Mouse (Mus musculus) heart, embryonic 10.5 days (tissue): Measurements from ENCODE around the gene Lce1c. TPM values are rescaled to one million over a fixed set of nuclear protein-coding genes. Genes with fewer than 3 reads are reported as not detected.

Source experiments
- DNase-seq: peaks from one replicate; pipeline ENCODE4 v3.0.0-alpha.2; 2017; ENCODE audit warnings: low spot score
- H3K27ac ChIP-seq: fragments of 300-500 bp; sonication (generic); 2 replicates; pipeline ENCODE4 v1.5.1; 2016; ENCODE audit warnings: mild to moderate bottlenecking
- H3K27me3 ChIP-seq: fragments of 300-500 bp; sonication (generic); 2 replicates; pipeline ENCODE4 v1.6.1; 2016; ENCODE audit warnings: mild to moderate bottlenecking; ENCODE audit not compliant: poor library complexity, insufficient read depth, severe bottlenecking
- H3K36me3 ChIP-seq: fragments of 300-500 bp; sonication (generic); 2 replicates; pipeline ENCODE4 v1.6.1; 2016; ENCODE audit warnings: mild to moderate bottlenecking, moderate library complexity
- H3K4me1 ChIP-seq: fragments of 300-500 bp; sonication (generic); 2 replicates; pipeline ENCODE4 v1.6.1; 2016; ENCODE audit warnings: mild to moderate bottlenecking
- H3K4me3 ChIP-seq: fragments of 300-500 bp; sonication (generic); 2 replicates; pipeline ENCODE4 v1.5.1; 2016; ENCODE audit warnings: mild to moderate bottlenecking, moderate library complexity
- H3K9me3 ChIP-seq: fragments of 300-500 bp; sonication (generic); 2 replicates; pipeline ENCODE4 v1.6.1; 2016; ENCODE audit warnings: mild to moderate bottlenecking, moderate library complexity
- WGBS: fragments of 180-500 bp; shearing (Covaris S2); methylation state at CpG from one replicate; pipeline ENCODE4 v1.1.7; 2016; 5-methylcytosine and 5-hydroxymethylcytosine counted together
- polyA plus RNA-seq: library from polyadenylated mRNA; unstranded; fragments of >200 nt; fragmentation: Nextera tagmentation; extraction: Ambion mirVana; gene quantifications from 2 replicates; pipeline ENCODE4 v1.2.1, GENCODE M21; 2016

Gene Lce1c
- polyA plus RNA-seq, 1 experiment from 2014 or later, result not detected

GRCm38 (mm10) chr3:92722631-92723030, 43.6 kb downstream of the Lce1c start:
- Histone ChIP-seq H3K9me3 (no peaks in the 10 kb centered on the region), H3K27me3 (no peaks in the 10 kb centered on the region), H3K36me3 (no peaks in the 10 kb centered on the region), H3K4me1 (no peaks in the 10 kb centered on the region), H3K4me3 (no peak overlapping the region), H3K27ac (no peak overlapping the region)
- no peak for DNase-seq
- 82% methylated on average over 5 of the region's 5 CpGs for WGBS

Other genes with a start within 250 kb of the Lce1c start
- gene Gm9774, start 249.8 kb upstream of the Lce1c start, polyA plus RNA-seq, result 5.8 and 6.8 TPM in 2 replicates
- not detected in 2 replicates for gene Sprr2k, start 246.7 kb upstream of the Lce1c start, polyA plus RNA-seq
- not detected in 2 replicates for gene Sprr1b, start 240.5 kb upstream of the Lce1c start, polyA plus RNA-seq
- gene Sprr3, start 220.5 kb upstream of the Lce1c start, polyA plus RNA-seq, result not detected in 2 replicates
- 0.37 TPM in 1 of 2 replicates, not detected in the other for gene Sprr1a, start 193.4 kb upstream of the Lce1c start, polyA plus RNA-seq
- gene Sprr4, start 178.8 kb upstream of the Lce1c start, polyA plus RNA-seq, result not detected in 2 replicates
- gene 2310046K23Rik, start 144.7 kb upstream of the Lce1c start, polyA plus RNA-seq, result not detected in 2 replicates
- gene Ivl, start 105.5 kb upstream of the Lce1c start, polyA plus RNA-seq, result not detected in 2 replicates
- not detected in 2 replicates for gene Smcp, start 90.2 kb upstream of the Lce1c start, polyA plus RNA-seq
- not detected in 2 replicates for gene 2210017I01Rik, start 71.8 kb upstream of the Lce1c start, polyA plus RNA-seq
- gene Lce6a, start 57.6 kb upstream of the Lce1c start, polyA plus RNA-seq, result not detected in 2 replicates
- not detected in 2 replicates for gene Lce1a1, start 30.9 kb upstream of the Lce1c start, polyA plus RNA-seq
- gene Lce1b, start 22.3 kb upstream of the Lce1c start, polyA plus RNA-seq, result not detected in 2 replicates
- not detected in 2 replicates for gene Lce1a2, start 8.9 kb upstream of the Lce1c start, polyA plus RNA-seq
- not detected in 2 replicates for gene Lce1d, start 8.0 kb downstream of the Lce1c start, polyA plus RNA-seq
- not detected in 2 replicates for gene Lce1e, start 29.8 kb downstream of the Lce1c start, polyA plus RNA-seq
- gene Lce1f, start 41.1 kb downstream of the Lce1c start, polyA plus RNA-seq, result not detected in 2 replicates
- gene Gm38119, start 59.8 kb downstream of the Lce1c start, polyA plus RNA-seq, result not detected in 2 replicates
- not detected in 2 replicates for gene Lce1g, start 73.1 kb downstream of the Lce1c start, polyA plus RNA-seq
- not detected in 2 replicates for gene Lce1h, start 85.8 kb downstream of the Lce1c start, polyA plus RNA-seq
- not detected in 2 replicates for gene Lce1i, start 99.7 kb downstream of the Lce1c start, polyA plus RNA-seq
- not detected in 2 replicates for gene Lce1j, start 111.3 kb downstream of the Lce1c start, polyA plus RNA-seq
- gene Lce1k, start 128.6 kb downstream of the Lce1c start, polyA plus RNA-seq, result not detected in 2 replicates
- gene Kprp, start 148.0 kb downstream of the Lce1c start, polyA plus RNA-seq, result not detected in 2 replicates
- not detected in 2 replicates for gene Lce1l, start 172.0 kb downstream of the Lce1c start, polyA plus RNA-seq
- not detected in 2 replicates for gene 2310050C09Rik, start 191.0 kb downstream of the Lce1c start, polyA plus RNA-seq
- gene Lce3a, start 247.0 kb downstream of the Lce1c start, polyA plus RNA-seq, result not detected in 2 replicates